Mouse (Mus musculus) neural tube, embryonic 15.5 days (tissue): Measurements from ENCODE around the gene Ankmy2. TPM values are rescaled to one million over a fixed set of nuclear protein-coding genes. Genes with fewer than 3 reads are reported as not detected.

Experiments
- polyA plus RNA-seq: library from polyadenylated mRNA; unstranded; fragments of >200 nt; fragmentation: Nextera tagmentation; extraction: Ambion mirVana; gene quantifications from 2 replicates; pipeline ENCODE4 v1.2.1, GENCODE M21; 2015

The Ankmy2 gene
- polyA plus RNA-seq, 1 experiment from 2014 or later = 80.3 TPM

Other genes starting within 250 kb of the Ankmy2 start
- 0.32 and 0.38 TPM in 2 replicates for gene Agr3, start 231.5 kb upstream of the Ankmy2 start, polyA plus RNA-seq
- gene Agr2, start 164.2 kb upstream of the Ankmy2 start, polyA plus RNA-seq = 6.1 TPM in 1 of 2 replicates, not detected in the other
- gene Tspan13, start 114.6 kb upstream of the Ankmy2 start, polyA plus RNA-seq = 380 and 441 TPM in 2 replicates
- 346 and 378 TPM in 2 replicates for gene Bzw2, start 966 bp downstream of the Ankmy2 start, polyA plus RNA-seq
- gene Lrrc72, start 96.3 kb downstream of the Ankmy2 start, polyA plus RNA-seq = not detected in 2 replicates
- gene Sostdc1, start 157.0 kb downstream of the Ankmy2 start, polyA plus RNA-seq = 14.0 and 15.2 TPM in 2 replicates
- 15.3 and 15.7 TPM in 2 replicates for gene Ispd, start 224.3 kb downstream of the Ankmy2 start, polyA plus RNA-seq
- gene D630036H23Rik, start 225.1 kb downstream of the Ankmy2 start, polyA plus RNA-seq = 1.8 and 3.1 TPM in 2 replicates